Mouse (Mus musculus): Measurements from ENCODE around the gene Hist1h4k. TPM values are rescaled to one million over a fixed set of nuclear protein-coding genes. Genes with fewer than 3 reads are reported as not detected.
"Not testable (repeated sequence)": the region's sequence is repeated elsewhere in the genome, so short reads cannot be mapped to it uniquely, and the experiment has no call there.

The Hist1h4k gene
- polyA plus RNA-seq, 1 experiment from 2014 or later, result 2.7 TPM

DNA sequence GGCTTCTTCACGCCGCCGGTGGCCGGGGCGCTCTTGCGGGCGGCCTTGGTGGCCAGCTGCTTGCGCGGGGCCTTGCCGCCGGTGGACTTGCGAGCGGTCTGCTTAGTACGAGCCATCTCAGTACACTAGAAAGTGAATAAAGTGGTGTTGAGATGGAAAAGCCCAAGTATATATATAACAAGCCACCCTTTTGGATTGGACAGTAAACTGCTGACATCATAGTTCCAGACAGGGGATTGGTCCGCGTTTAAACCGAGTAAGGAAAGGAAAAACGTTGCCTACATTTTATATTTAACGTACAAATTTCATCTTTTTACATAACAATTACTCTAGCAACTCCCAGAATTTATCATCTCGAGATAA lies 32.9 kb upstream of the Hist1h4k start, which contains the start of gene Hist1h3i:
Hist1h3i (minus strand) TSS at position 116 of the 363 bp plus-strand sequence.
- H3K9me3 ChIP-seq, result no peaks in the 10 kb centered on the region
- ATAC-seq (ENCODE audit: low FRiP score), result peak; percentile 75
- H3K4me1 ChIP-seq (replicated peaks), result peaks cover 39% of the 10 kb centered on the region
- peak within 1 kb of the TSS; percentile 75 for H3K4me2 ChIP-seq
- WGBS, result under 1% methylated on average over 15 of the region's 20 CpGs
- H3K27me3 ChIP-seq, result 0 out of 2 replicates have a peak, but pooled peaks cover 3% of the 10 kb centered on the region
- peak within 1 kb of the TSS; percentile 86 for H3K27ac ChIP-seq
- peak within 1 kb of the TSS; percentile 75 for H3K9ac ChIP-seq
- peak within 1 kb of the TSS; percentile 42 for H3K4me3 ChIP-seq
- no peaks in the 10 kb centered on the region for H3K36me3 ChIP-seq

DNA sequence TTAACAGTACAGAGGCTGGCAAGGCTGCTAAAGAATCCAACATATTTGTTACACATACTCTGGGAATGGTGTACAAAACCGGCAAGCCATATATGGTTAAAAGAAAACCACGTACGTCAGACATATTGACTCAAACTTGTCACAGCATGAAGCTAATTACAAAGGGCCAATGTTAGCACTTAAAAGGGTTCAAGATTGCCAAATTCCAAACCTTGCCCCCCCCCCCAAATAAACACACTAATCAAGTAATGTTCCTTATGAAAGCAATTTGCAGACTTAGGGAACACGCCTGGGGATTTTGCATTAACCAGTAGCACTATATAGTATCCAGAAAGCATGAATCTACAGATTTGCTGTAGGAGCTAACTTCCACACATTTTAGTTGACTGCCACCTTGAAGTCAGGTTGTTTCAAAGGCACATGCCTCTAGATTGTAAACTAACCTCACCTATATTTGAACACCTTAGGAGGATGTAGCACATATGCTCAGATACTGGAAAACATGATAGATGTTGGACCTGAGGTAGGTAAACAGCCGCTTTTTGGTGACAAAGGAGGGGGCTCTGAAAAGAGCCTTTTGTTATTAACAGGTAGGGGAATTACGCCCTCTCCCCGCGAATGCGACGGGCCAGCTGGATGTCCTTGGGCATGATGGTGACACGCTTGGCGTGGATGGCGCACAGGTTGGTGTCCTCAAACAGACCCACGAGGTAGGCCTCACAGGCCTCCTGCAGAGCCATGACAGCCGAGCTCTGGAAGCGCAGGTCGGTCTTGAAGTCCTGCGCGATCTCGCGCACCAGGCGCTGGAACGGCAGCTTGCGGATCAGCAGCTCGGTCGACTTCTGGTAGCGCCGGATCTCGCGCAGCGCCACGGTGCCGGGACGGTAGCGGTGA lies 32.3 kb upstream of the Hist1h4k start:
- peak overlapping the region; percentile 75 for H3K9ac ChIP-seq
- H3K4me3 ChIP-seq, result peak overlapping the region; percentile 42
- peak overlapping the region; percentile 86 for H3K27ac ChIP-seq
- not testable (repeated sequence) for H3K27me3 ChIP-seq, H3K9me3 ChIP-seq, H3K36me3 ChIP-seq
- peak overlapping the region; percentile 75 for H3K4me2 ChIP-seq
- peaks cover 35% of the 10 kb centered on the region for H3K4me1 ChIP-seq (replicated peaks)
- under 1% methylated on average over 20 of the region's 35 CpGs for WGBS
- peak; percentile 2; the same call in 1 of the 2 replicates for ATAC-seq (ENCODE audit: low FRiP score)

GRCm38 (mm10) chr13:21781639-21782038 lies 31.3 kb upstream of the Hist1h4k start:
- no peak overlapping the region for H3K27ac ChIP-seq
- H3K9ac ChIP-seq, result no peak overlapping the region
- 94% methylated on average over 1 of the region's 1 CpGs for WGBS
- H3K4me2 ChIP-seq, result no peak overlapping the region
- no peaks in the 10 kb centered on the region for H3K9me3 ChIP-seq
- no peak overlapping the region for H3K4me3 ChIP-seq
- ATAC-seq (ENCODE audit: low FRiP score), result no peak
- H3K4me1 ChIP-seq (replicated peaks), result peaks cover 35% of the 10 kb centered on the region
- H3K27me3 ChIP-seq, result 0 out of 2 replicates have a peak, but pooled peaks cover 3% of the 10 kb centered on the region
- H3K36me3 ChIP-seq, result no peaks in the 10 kb centered on the region

DNA sequence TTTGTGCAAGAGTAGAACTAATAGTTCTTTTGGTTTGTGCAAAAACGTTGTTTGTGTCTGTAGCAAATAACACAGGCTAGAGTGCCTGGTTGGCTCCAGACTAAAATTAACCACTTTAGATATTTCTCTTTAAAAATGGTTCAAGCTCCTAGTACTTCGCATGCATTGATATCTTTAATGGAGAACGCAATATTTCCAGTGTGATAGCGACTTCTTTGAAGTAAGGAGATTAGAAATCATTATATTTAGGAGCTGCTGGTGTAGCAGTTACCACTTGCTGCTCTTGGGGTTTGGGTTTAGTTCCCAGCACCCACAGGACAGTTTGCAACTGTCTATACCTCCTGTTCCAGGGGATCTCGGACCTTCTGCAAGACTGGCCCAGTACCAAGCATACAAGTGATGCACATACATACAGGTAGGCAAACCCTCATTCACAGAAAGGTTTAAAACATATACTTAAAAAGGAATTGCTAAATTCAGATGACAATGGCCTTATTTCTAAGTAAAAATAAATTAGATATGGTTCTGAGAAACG lies 30.8 kb upstream of the Hist1h4k start:
- Histone ChIP-seq H3K4me3 (no peak overlapping the region), H3K9ac (no peak overlapping the region), H3K27ac (no peak overlapping the region), H3K4me2 (peak overlapping the region; percentile 90), H3K4me1 (replicated peaks) (peaks cover 33% of the 10 kb centered on the region), H3K36me3 (no peaks in the 10 kb centered on the region), H3K27me3 (0 out of 2 replicates have a peak, but pooled peaks cover 3% of the 10 kb centered on the region), H3K9me3 (no peaks in the 10 kb centered on the region)
- no peak for ATAC-seq (ENCODE audit: low FRiP score)
- WGBS, result 45% methylated on average over 6 of the region's 6 CpGs

- H3K4me3 ChIP-seq, result peak within 1 kb of the TSS; percentile 54
- peak within 1 kb of the TSS; percentile 90 for H3K4me2 ChIP-seq
- H3K27me3 ChIP-seq, result 0 out of 2 replicates have a peak, but pooled peaks cover 3% of the 10 kb centered on the region
- H3K9me3 ChIP-seq, result no peaks in the 10 kb centered on the region
- H3K4me1 ChIP-seq (replicated peaks), result peaks cover 28% of the 10 kb centered on the region
- WGBS, result under 1% methylated on average over 44 of the region's 44 CpGs
- ATAC-seq (ENCODE audit: low FRiP score), result peak; percentile 7; the same call in 1 of the 2 replicates
- H3K27ac ChIP-seq, result peak within 1 kb of the TSS; percentile 72
- H3K36me3 ChIP-seq, result no peaks in the 10 kb centered on the region
- peak within 1 kb of the TSS; percentile 76 for H3K9ac ChIP-seq
These were observed 29.7 kb upstream of the Hist1h4k start, which contains the start of gene Hist1h1b for GRCm38 (mm10) chr13:21779767-21780731. Gene Hist1h1b, minus strand, starts transcription at chr13:21780625.

- Histone ChIP-seq H3K9ac (peak overlapping the region; percentile 76), H3K4me2 (peak overlapping the region; percentile 90), H3K36me3 (no peaks in the 10 kb centered on the region), H3K9me3 (no peaks in the 10 kb centered on the region), H3K4me1 (replicated peaks) (peaks cover 25% of the 10 kb centered on the region), H3K27ac (peak overlapping the region; percentile 72), H3K4me3 (peak overlapping the region; percentile 54), H3K27me3 (0 out of 2 replicates have a peak, but pooled peaks cover 3% of the 10 kb centered on the region)
- peak; percentile 94 for ATAC-seq (ENCODE audit: low FRiP score)
- WGBS, result 4% methylated on average over 33 of the region's 33 CpGs
These were observed 28.8 kb upstream of the Hist1h4k start for GRCm38 (mm10) chr13:21778814-21779766.

- no peaks in the 10 kb centered on the region for H3K27me3 ChIP-seq
- no peak overlapping the region for H3K9ac ChIP-seq
- H3K36me3 ChIP-seq, result no peaks in the 10 kb centered on the region
- H3K4me1 ChIP-seq (replicated peaks), result peaks cover 17% of the 10 kb centered on the region
- H3K27ac ChIP-seq, result no peak overlapping the region
- H3K9me3 ChIP-seq, result no peaks in the 10 kb centered on the region
- no peak overlapping the region for H3K4me2 ChIP-seq
- no peak overlapping the region for H3K4me3 ChIP-seq
- no peak for ATAC-seq (ENCODE audit: low FRiP score)
- 64% methylated on average over 1 of the region's 1 CpGs for WGBS
These were observed 5.4 kb upstream of the Hist1h4k start for GRCm38 (mm10) chr13:21755707-21756106.

DNA sequence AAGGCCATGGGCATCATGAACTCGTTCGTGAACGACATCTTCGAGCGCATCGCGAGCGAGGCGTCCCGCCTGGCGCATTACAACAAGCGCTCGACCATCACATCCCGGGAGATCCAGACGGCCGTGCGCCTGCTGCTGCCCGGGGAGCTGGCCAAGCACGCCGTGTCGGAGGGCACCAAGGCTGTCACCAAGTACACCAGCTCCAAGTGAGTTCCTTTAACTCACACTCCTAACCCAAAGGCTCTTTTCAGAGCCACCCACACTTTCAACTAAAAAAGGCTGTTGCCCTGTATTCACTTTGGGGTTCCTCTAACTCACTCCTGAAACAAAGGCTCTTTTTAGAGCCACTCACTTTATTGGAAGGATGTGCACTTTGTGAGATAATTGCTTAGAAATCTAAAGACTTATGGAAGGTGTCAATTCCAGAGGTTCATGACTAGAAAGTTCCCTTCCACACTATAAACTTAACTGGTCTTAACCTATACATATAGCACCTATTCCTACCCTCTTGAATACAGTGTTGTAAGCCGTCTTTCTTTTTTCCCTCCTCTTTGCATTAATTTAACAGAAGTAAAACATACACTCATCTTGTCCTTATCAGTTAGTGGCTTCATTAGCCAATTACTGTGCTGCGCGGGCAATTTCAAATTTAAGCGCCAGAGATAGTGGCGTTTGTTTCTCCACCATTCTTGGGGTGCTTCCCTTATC lies 4.1 kb upstream of the Hist1h4k start:
- H3K4me2 ChIP-seq, result peak overlapping the region; percentile 76
- not testable (repeated sequence) for H3K27me3 ChIP-seq, H3K36me3 ChIP-seq, H3K9me3 ChIP-seq
- H3K27ac ChIP-seq, result peak overlapping the region; percentile 95
- ATAC-seq (ENCODE audit: low FRiP score), result peak; percentile 9; the same call in 1 of the 2 replicates
- H3K4me3 ChIP-seq, result peak overlapping the region; percentile 44
- peaks cover 21% of the 10 kb centered on the region for H3K4me1 ChIP-seq (replicated peaks)
- H3K9ac ChIP-seq, result peak overlapping the region; percentile 69
- WGBS, result under 1% methylated on average over 17 of the region's 26 CpGs

GRCm38 (mm10) chr13:21753524-21754285 lies 3.4 kb upstream of the Hist1h4k start, which contains the start of the genes Hist1h2ak and Hist1h2bn:
Gene Hist1h2ak, minus strand, starts transcription at chr13:21753827.
Gene Hist1h2bn, plus strand, starts transcription at chr13:21754123.
- H3K27me3 ChIP-seq, H3K36me3 ChIP-seq, H3K9me3 ChIP-seq: not testable (repeated sequence)
- H3K4me3 ChIP-seq, result peak within 1 kb of the TSS; percentile 44
- peak within 1 kb of the TSS; percentile 95 for H3K27ac ChIP-seq
- under 1% methylated on average over 46 of the region's 50 CpGs for WGBS
- H3K4me1 ChIP-seq (replicated peaks), result peaks cover 28% of the 10 kb centered on the region
- peak; percentile 96 for ATAC-seq (ENCODE audit: low FRiP score)
- peak within 1 kb of the TSS; percentile 74 for H3K9ac ChIP-seq
- H3K4me2 ChIP-seq, result peak within 1 kb of the TSS; percentile 76

DNA sequence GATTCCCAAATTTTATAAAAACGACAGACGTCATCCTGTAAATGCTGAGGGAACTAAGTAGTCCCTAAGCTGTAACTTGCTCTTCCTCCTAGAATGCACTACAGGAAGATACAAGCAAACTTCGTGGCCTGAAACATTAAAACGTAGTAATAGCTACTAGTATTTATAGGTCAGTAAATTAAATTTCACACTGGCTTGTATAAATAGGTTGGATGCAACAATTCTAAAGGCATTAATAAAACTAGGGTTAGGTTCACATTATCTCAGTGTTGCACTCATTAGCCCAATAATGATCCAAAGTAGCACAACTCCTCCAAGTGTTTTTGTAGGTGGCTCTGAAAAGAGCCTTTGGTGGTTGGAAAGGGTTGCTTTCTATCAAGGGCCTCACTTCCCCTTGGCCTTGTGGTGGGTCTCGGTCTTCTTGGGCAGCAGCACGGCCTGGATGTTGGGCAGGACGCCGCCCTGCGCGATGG lies 2.8 kb upstream of the Hist1h4k start:
- no peaks in the 10 kb centered on the region for H3K36me3 ChIP-seq
- WGBS, result 5% methylated on average over 10 of the region's 10 CpGs
- H3K4me2 ChIP-seq, result peak overlapping the region; percentile 76
- H3K9me3 ChIP-seq, result no peaks in the 10 kb centered on the region
- H3K9ac ChIP-seq, result peak overlapping the region; percentile 74
- H3K4me1 ChIP-seq (replicated peaks), result peaks cover 31% of the 10 kb centered on the region
- ATAC-seq (ENCODE audit: low FRiP score), result no peak
- peak overlapping the region; percentile 95 for H3K27ac ChIP-seq
- peak overlapping the region; percentile 44 for H3K4me3 ChIP-seq
- no peaks in the 10 kb centered on the region for H3K27me3 ChIP-seq
